Mouse (Mus musculus) large intestine, adult 2 months (tissue): ENCODE measurements at regions not wholly inside any gene's neighbourhood (a gene's known extent, or its start where the extent isn't known, plus 50 kb on each side); places are given as distances from the start of the nearest gene placed in this dataset.
"Not testable (repeated sequence)": the region's sequence is repeated elsewhere in the genome, so short reads cannot be mapped to it uniquely, and the experiment has no call there.

ENCODE experiments used
- DNase-seq: peaks from one replicate; pipeline ENCODE4 v3.0.0-alpha.2; 2012; ENCODE audit warnings: low read depth, low spot score
- WGBS: fragments of 180-500 bp; shearing (Covaris S2); methylation state at CpG from one replicate; pipeline ENCODE4 v1.1.7; 2018; 5-methylcytosine and 5-hydroxymethylcytosine counted together

DNA sequence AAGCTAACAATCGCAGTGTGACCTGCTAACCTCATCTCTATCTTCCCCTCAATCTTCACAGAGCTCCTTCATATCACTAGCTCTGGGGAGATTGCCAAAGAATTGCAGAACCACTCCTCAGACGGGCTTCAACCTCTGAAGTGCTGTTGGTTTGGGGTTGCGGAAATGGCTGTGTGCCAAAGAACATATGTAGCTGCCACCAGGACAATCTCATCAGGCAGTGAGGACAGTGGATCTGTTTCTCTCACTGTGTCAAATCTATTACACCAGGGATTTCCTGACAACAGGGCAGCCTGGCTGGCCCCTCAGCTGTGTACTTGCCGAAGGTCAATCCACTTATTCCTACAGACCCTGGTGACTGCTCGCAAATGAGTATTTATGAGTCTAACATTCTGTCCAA, 115.0 kb upstream of the Nudt7 start:
- no peak for DNase-seq

DNA sequence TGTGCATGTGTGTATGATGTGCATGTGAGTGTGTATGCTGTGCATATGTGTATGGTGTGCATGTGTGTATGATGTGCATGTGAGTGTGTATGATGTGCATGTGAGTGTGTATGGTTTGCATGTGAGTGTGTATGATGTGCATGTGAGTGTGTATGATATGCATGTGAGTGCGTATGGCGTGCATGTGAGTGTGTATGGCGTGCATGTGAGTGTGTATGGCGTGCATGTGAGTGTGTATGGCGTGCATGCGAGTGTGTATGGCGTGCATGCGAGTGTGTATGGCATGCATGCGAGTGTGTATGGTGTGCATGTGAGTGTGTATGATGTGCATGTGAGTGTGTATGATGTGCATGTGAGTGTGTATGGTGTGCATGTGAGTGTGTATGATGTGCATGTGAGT, 103.2 kb upstream of the Nudt7 start:
- not testable (repeated sequence) for DNase-seq
- WGBS, result 92% methylated on average over 9 of the region's 9 CpGs

More for the DNA sequence above, 115.0 kb upstream of the Nudt7 start:
- 20% methylated on average over 5 of the region's 5 CpGs for WGBS

DNA sequence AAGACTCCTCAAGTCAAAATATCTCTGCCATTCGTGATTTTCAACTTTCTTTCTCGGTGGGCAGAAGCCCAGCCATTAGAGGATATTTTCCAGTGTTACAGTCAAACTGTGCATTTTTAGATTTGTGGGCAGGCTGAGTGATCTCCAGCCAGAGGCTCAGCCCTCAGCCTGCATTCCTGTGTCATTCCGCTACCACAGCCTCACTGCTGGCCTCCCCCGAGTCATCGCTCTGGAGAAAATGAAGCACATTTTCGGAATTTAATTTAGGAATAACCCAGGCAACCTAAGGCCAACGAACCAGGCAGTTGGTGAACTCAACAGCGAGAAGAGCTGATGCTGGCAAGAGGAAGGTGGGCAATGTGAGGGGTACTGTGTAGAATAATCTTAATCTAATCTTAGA, 80.9 kb upstream of the Nudt7 start:
- 77% methylated on average over 8 of the region's 8 CpGs for WGBS
- DNase-seq, result no peak

DNA sequence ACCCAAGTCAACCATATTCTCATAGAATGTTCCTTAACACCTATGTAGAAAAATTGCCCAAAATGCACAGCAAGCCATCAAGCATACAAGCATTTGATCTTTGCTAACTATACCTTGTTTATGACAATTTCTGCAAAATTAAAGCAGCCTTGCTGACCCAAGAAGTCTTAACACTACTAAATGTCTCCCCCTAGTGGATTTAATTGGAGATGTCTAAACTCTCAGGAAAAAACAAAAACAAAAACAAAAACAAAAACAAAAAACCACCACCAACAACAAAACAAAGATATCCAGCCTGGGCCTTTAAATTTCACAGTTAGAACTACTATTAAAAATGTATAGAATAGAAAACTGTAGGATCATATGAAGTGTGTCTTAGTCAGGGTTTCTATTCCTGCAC, 69.8 kb upstream of the Nudt7 start:
- DNase-seq, result no peak

DNA sequence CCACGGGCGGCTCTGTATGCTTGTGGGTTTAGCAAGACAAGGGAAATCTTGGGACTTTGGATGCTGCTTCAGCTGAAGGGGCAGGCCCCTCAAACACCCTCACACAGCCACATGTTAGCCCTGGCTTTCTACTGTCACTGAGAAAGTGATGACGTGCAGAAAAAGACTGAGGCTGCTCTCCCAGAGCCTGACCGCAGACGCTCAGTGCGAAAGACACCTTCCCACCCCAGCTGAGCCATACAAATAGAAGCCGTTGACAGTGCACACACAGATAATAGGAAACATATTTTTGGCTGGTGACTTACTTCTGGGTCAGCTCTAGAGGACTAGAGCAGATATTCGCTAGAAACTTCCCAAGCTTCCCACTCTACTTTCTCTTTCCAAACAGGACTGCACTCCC, 61.0 kb upstream of the Nudt7 start:
- WGBS, result 84% methylated on average over 8 of the region's 8 CpGs
- DNase-seq, result no peak

DNA sequence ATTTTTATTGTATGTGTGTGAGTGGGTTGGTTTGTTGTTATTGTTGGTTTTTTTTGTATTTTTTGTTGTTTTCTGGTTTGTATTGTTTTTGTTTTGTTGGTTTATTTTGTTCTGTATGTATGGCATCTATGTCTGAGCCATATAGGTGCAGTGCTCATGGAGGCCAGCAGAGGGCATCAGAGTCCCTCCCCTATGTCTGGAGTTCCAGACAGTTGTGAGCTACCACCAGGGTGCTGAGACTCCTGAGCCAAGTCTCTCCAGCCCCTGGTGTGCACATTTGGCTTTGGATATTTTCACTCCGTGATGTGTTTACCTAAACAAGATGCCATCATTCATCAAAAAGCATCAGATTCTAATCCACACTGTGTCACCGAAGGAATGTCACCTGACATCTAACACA, 59.2 kb upstream of the Nudt7 start:
- 82% methylated on average over 2 of the region's 2 CpGs for WGBS

DNA sequence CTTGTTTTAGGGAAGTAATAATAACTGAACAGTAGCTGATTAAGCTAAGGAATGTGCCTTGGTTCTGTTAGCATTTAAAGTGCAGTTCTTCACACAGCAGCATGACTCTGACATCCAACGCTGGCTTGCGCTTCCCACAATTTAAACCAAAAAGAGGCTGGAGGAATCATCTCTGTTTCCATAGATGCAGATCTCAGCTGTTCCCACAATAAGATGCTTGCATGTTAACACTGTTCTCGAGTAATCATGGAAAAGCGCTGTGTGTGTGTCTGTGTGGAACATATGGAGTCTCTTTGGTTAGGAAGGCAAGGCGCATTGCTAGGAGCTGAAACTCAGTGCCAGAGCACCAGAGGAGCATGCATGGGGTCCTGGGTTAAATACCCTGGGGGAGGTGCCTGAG, 56.7 kb upstream of the Nudt7 start:
- DNase-seq, result no peak
- 78% methylated on average over 5 of the region's 5 CpGs for WGBS

More for the DNA sequence above, 59.2 kb upstream of the Nudt7 start:
- no peak for DNase-seq

DNA sequence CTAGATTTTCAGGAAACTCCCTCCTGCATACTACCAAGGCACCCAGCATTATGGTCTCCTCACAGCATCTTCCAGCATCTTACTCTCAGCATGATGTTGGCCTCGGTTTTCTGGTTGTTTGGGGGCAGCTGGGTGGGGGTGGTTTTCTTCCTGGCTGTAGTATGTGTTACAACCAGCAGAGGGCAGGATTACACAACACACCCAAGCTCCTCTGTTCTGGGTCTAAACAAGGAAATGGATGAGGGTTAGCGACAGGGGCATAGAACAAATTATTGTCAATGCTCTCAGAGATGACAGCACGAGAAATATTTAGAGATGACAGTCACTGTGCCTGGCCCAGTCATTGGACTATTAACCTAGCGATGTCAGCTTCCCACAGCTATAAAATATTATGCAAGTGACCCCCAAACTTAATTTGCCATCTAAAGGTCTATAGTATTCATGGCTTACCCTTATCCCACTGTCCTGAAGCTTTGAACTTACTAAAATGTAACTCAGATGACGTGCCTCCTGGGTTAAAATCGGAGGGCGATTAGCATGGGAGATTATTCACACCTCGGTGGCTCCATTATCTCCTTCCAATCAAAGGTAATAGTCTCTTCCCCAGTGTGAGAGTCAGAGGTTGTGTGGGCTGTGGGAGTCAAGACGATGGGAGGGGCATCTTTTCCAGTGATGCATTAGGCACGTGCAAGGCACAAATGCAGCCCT, 52.2 kb upstream of the Nudt7 start:
- WGBS, result 13% methylated on average over 10 of the region's 10 CpGs
- DNase-seq, result peak; percentile 4

DNA sequence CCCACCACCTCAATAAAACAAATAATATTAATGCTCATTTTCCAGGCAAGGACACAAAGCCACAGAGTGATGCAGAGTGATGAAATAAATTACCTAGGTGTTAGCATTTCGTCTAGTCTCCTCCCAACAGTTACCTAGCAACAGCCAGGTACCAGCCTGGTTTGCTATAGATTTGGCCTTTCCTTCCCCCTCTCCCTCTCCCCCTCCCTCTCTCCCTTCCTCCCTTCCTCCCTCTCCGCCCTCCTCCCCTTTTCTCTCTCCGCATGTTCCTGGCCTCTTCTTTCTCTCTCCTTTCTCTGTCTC, 51.6 kb upstream of the Nudt7 start:
- no peak for DNase-seq
- WGBS, result 61% methylated on average over 3 of the region's 3 CpGs
